Mouse (Mus musculus) urinary bladder, postnatal 25 days (tissue): ENCODE measurements at regions not wholly inside any gene's neighbourhood (a gene's known extent, or its start where the extent isn't known, plus 50 kb on each side); places are given as distances from the start of the nearest gene placed in this dataset.

Source experiments
- DNase-seq: peaks from one replicate; pipeline ENCODE4 v3.0.0; 2022; ENCODE audit warnings: low spot score

DNA sequence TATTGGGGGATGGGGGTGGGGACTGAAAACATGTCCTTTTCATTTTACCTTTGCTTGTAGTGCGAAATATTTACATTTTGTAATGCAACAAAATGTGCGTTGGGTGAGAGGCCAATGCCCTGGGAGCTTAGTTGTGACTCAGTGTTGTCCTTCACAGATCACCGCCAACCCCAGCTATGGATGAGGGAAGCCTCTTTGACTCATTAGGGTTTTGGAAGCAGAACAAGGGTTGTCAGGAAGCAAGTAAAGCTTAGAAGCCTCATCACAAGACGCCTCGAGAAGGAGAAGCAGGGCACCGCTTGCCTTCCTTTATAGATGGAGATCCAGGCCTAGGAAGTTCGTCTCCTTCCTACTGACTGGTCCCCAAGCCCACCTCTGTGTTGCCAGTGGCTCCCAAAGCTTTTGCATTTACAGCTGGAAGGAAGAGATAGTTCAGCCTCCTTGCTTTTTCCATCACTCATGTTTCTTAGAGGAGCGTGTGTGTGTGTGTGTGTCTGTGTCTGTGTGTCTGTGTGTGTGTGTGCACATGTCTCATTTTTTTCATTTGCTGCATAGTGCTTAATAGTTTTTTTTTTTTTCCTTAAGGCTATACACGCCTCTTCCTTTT is 1297.2 kb upstream of the A1bg start:
- no peak for DNase-seq

DNA sequence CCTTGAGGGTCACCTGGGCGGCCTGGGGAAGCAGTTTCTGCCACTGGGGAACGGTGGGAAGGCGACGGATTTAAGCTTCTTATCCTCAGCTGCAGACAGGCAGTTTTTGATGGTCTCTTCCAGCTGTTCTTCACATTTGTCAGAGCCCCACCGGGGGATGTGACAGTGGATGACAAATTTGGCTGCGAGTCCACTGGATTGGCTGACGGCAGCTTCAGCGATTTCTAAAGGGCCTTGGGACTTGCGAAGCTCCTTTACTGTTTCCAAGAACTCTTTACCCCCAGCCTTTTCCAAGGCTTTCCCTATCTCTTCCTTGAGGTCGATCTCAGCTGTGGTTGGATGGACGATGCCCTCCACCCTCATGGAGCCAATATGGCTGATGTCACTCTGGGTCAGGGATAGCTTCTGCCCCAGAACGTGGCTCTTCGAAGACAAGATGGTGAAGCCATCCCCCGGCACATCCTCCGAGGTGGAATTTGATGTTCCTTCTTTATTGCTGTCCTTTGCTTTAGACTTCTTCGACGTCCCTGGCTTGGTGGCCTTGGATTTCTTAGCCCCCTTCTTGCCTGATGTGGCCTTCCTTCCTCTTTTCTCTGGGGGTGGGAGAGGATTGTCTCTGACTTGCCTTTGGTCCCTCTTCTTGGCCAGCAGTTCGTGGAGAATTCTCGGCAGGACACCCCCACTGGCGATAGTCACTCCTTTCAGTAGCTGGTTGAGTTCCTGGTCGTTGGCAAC is 1295.7 kb upstream of the A1bg start:
- DNase-seq, result no peak

DNA sequence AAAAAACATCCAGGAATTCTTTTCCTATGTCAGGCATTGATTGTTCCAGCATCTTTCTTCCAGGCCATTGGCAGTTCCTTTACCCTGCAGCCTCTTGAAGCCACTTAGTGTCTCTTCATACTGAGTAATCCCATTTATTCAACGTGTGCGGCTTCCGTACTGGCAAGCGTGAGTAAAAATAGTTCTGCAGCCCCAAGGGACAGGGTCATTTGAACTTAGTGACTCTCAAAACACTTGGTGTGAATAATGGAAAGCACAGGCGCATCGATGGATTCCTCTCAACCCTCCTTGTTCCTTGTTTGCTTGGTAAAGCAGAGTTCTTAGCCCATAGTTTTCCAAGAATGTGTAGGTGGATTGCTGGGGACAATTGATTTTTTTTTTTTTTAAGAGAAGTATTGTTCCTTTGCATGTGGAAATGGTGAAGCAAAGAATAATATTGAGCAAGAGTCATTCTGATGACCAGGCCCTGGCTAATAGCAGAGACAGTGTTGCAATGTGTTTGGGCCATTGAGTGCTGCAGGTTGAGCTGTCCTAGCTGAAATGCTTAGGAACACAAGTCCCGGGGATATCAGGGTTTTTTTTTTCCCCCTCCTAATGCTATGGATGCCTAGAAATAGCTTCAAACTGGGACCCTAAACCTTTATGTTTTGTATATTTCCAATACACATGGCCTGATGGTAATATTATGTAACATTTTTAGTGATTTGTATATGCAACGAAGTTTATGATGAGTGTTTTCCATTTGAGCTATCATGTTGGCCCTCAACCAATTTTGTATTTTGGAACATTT is 1294.1 kb upstream of the A1bg start:
- DNase-seq, result no peak

DNA sequence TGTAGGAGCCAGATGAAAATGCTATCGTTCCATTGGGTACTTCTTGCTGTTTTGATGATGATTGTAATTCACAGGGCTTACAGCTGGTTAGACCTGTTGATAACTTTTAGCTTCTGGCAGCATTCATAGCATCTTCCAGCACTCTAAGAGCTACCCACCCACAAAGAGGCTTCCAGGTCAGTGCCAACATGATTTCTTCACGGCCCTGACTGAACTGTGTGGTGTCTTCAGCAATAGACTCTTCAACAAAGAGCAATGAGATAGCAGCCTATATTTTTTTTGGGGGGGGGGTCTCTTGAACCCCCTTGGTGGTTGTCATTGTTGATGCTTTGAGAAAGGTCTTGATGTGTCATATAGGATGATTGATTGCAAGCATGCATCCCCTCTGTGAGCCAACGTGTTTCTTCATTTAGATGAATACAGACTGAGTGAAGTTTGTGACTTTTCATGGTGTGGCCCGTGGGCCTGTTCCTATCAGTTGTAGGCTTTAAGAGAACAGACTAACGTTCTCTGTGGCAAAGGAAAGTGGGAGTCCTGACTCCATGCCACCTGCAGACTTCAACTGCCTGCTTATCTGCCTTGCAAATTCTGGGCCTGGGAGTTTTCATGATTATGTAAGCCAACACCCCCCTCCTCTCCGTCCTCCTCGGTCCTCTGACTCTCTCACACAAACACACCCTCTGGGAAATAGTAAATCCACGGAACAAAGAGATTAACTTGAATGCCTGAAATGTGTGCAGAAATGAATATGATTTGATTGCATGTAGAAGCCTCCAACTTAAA is 1293.0 kb upstream of the A1bg start:
- no peak for DNase-seq

DNA sequence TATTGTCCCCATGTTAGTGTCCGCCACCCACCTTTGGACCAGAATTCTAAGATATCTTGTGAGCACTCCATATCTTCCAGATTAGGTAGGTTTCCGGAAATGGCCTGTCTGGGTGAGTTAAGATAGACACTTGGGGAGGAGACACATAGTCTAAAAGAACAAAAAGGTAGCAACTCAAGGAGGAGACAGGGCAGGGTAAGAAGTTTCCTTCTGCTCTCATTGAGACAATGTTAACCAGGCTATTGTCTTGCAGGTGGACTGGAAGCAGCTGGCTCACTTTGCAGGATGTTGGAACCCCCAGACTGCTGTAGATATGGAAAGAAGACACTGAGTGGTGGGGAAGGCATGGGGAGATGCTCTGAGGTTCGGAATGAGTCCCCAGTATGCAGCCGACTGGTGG is 1291.5 kb upstream of the A1bg start:
- no peak for DNase-seq

DNA sequence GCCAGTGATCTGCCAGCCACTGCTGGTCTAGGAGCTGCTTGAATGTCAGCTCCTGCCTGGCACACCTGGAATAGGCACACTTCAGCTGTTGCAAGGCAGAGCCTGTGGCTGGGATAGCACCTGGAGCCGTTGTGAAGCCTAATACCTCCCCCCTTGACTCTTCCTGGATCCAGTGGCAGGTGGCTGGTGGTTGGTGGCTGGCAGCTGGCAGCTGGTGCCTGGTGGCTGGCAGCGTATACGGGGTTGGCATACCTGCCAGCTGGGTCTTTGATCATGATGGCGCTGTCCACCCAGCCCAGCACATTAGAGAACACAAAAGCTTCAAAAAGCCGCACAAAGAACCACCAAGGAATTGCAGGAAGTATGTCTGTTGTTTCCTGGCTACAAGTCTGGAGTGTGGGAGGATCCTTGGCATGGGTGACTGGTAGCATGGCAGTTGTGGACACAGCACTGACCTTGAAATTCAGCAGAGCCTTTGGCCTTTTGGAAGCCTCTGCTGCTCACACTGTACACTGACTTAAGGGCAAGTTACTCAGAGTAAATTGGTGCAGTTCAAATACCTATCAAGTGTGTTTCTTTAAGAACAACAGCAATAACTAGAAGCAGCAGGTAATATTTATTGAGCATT is 1289.6 kb upstream of the A1bg start:
- DNase-seq, result no peak

DNA sequence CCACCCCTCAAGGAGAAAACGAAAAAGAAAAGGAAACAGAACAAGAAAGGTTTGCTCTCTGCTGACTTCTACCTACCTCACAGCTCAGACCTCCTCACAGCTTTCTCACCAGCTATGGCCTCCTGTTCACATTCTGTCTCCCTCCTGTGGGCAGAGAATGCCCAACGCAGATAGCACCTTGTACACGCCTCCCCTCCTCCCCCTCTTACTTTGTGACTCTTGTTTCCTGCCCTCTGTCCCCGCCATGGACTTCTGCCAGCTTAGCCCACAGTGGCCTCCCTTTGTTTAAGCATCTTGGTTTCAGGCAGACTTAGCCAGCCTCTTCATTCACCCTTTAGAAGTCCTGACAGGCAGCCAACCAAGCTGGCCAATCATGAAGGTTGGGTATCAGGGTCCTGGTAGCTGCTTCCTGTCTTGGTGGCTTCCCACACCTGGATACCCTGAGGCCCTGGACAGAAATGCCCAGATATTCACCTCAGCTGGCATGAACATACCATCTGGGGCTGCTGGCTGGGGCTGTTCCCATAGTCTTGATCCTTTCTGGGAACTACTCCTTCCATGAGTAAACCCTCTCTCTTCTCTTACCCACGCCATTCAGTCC is 1287.2 kb upstream of the A1bg start:
- no peak for DNase-seq

DNA sequence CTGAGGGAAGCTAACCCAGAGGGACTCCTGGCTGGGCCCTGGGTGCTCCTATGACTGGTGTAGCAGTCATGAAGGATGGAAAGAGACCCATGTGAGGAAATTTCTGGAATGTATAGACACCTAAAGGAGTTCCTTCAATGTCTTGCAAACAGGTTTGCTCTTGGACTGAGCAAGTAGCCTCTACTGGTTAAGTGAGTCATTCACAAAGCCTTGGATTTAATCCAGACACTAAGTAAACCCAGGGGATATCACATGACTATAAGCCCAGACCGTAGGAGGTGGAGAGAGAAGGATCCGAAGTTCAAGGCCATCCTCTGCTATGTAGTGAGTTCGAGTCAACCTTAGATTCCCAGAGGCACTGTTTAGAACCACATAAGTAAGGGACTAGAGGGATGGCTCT is 1286.5 kb upstream of the A1bg start:
- no peak for DNase-seq

DNA sequence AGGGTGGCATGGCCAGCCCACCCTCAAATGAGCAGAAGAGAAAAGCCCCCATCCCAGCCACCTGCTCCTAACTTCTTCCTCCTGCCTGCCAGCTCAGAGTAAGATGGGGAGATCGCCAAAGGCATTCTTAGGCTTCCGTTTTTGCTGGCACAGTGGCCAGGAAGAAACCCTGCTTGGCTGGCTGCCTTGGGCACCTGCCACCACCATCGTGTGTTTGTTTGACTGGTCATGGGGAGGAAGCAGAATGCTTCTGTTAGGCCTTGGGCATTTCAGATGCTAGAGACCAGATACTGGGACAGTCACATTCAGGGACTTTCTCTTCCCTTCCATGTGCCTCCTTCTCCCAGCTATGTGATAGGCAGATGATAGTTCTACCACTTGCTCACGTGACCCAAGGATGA is 1283.7 kb upstream of the A1bg start:
- DNase-seq, result no peak

DNA sequence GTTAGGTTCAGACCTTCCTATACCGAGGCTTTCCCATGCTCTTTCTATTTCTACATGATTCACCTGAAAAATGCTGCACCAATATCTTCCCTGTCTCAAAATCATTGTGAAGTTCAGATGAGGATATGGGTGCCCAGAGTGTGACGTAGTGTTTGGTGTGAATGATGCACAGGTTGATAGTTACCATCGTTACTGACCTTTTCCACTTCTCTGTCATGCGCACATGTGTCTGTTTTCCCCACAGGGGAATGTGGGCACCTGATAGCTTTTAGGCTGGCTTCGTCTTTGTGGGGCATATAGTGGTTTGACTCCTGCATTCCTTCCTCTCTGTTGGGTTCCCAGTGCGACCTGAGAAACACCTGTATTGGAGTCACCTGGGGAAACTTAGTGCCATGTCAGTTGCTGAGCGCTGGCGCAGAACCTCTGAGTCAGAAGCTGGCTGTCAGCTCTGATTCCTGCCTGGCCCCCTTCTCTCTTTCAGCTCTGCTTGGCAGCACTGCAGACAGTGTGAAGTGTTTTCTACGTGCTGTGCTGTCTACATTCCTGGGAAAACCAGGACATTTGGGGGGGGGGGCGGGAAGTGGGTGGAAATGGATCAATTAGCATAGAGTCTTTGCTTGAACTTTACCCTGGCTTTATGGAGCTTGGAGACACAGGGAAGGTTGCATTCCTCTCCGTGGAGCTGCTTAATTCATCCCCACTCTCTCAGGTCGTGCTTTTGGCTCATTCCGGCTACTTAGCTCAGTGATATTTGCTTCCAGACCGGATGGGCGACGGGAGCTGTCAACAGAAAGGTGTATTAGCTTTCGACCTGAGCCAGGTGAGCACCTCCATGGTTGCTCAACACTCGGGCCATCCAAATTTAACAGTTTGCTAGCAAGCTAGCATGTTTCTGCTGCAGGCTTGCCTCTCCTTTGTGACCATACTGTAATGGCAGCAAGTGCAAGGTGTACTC is 1281.4 kb upstream of the A1bg start:
- no peak for DNase-seq

DNA sequence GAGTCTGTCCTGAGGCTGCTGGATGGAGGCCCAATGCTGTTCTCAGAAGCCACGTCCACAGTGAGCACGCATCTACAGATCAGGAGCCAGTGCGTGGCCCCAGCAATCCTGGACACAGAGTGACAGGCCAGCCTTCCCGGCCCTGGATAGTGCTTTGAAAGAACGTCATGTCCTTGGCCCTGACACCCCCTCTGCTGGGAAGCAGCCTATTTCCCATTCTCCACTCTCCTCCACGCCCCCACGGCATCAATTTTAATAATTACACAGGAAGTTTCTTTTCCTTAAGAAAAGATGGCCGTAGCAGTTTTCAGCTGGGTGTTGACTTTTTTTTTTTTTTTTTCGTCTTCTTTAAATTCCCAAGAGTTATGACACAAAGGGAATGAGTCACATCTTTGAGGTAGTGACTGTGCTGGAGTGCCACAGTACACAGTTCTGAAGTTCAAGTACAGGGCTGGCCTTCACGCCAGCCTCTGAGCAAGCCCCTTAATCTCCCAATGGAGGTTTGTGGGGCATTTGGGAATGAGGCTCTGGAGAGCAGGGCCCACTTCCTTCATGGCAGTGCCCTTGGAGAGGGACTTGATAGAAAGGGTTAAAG is 1280.1 kb upstream of the A1bg start:
- DNase-seq, result no peak

DNA sequence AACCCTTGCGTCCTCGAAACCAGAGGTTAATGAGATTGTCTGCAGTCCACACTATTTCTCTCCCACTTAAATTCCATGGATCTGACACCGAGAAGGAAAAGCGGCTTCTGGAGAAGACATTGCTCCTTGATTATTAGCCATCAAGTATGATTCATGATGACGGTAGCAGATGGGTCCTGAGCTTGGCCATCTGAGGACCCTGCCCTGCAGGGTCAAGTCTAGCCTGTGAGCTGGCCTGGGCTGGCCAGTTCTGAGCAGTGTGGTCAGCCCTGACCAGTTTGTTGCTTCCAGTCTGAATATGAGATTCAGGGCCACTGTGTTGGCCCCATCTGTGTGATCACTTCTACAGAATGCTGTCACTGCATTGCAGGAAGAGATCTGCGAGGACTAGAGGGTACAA is 1275.9 kb upstream of the A1bg start:
- no peak for DNase-seq

DNA sequence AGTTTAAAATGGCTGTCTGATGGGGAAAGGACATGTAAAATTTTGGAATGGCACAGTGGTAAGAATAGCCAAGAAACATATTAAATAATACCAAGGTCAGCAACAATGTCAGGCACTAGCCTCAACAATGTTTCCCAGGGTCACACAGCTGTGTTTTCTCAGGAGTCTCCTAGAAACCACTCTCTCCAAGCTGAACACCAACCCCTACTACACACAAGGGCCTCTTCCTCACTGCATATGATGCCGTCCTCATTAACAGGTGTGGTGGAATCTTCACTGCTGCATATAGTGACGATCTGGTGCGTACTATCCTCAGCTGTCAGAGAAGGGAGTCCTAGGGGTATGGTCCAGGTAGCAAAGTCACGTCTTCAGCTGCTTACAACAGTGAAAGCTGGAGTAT is 1275.4 kb upstream of the A1bg start:
- DNase-seq, result no peak

DNA sequence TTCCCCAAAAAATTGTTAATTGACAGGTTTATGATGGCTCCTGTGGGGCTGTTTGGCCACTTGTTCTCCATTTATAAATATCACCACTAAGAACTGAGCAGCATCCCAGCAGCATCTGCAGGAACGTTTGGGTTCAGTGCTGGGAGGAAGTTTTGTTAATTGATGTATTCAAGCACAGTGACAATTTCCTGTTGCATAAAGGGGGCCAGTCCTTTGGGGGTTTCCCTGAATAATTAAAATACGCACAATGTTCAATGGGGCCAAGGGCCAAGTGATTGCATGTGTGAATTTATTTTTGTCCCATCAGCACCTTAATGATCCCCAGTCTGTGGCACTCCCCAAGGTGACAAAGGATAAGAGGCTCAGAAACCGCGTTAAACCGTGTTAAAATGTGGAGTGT is 1272.6 kb upstream of the A1bg start:
- DNase-seq, result no peak

DNA sequence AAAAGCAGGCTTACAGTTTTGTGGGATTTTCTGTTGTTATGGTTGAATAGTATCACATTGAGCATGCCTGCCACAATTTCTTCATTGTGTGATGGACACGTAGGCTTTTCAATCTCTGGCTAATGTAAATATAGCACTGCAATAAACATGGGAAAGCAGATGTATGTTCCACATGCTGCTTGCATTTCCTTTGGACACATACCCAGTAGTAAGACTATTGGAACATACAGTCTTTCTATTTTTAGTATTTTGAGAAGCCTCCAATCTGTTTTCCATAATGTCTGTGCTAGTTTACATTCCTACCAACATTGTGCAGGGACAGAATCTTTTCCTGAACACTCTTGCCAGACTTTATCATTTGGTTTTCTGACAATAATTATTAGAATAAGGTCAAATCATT is 1269.9 kb upstream of the A1bg start:
- DNase-seq, result no peak

DNA sequence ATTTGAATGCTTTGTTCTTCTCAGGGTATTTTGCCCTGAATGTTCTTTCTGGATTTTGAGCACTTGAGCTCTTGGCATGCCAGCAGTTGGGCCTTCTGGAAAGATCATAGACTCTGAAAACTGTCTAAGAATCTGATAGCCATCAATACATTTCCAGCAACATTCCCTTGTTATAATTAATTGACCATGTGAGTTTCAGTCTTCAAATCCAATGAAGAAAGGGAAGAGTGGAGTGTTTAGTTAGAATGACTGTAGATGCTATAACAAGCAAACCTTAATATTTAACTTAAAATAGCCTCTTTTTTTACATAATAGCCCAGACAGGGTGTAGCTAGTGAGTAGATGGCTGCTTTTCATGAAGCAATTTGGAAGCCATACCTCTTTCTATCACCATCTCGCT is 1268.8 kb upstream of the A1bg start:
- no peak for DNase-seq

DNA sequence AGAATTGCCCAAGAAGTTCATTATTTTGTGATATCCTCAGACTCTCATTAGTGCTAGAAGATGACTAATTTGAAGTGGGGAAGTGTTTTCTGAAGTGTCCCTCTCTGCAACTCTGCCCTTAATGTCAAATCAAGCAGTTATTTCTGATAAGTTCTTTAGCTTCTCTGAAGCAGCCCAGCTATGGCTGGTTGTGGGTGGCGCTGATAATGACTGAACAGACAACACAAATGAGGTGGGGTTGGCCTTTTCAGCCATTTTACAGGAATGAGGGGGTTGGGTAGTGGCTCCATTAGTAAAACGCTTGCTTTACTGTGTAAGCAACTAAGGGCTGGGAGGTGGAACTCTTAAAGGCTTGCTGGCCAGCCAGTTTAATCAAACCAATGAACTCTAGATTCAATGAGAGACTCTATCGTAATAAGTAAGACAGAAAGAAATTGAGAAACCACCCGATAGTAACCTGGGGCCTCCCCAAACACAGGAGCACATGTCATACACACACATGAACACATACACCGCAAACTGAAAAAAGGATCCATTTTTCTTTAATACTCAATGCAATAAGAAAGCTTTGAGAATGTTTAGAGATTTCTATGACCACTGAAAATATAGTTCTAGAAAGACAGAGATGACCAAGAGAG is 1268.3 kb upstream of the A1bg start:
- DNase-seq, result no peak

DNA sequence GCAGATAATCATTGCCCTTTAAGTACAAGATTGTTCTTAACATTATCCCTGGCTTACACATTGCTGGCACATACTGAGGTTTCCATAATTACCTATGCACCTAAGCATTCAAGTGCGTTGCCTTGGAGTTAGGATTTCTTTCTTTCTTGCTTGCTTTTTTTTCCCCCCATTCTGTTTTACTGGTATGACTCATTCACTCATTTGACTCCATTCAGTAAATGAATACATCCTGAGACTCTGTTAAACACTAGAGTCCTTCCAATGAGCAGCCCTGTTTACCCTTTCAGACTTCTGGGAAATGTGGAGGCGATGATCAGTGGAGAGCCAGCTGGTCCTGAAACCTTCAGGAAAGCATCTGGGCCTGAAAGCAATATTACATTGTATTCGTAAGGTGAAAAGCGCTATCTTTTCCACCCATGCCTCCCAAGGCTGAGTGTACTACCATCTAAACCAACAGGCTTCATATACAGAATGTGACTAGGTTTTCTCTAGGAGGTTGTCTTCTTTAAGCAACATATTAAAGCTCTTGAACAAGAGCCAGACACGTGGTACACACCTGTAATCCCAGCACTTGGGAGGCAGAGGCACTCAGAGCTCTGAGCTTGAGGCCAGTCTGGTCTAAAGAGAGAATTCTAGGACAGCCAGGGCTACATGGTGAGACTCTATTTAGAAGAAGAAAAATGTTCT is 1267.6 kb upstream of the A1bg start:
- DNase-seq, result no peak

DNA sequence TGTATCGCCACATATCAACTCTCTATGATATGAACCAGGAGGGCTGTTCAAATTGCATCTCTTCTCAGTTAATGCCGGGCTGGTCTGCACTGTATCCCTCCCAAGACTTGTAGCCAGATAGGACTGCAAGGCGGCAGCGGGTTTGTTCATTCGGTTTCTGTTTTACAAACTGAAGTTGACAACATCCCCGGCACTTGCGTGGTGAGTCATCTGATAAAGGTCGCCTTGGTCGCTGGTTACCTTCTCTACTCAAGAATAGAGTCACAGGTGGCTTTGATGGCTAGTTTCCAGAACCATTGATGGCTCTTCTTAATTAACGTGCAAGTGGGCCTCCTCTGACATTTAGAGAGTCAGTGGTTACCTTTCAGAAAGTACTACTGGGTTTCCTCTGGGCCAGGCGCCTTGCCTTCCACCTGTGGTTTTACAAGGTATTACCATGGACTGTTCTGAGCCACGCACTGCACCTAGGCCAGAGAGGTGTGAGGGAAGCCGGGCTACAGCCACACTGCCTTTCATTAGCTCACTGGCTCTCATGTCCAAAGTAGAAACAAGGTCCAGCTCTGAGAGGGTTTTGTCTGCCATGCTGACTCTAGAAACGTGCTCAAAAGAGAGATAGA is 1266.9 kb upstream of the A1bg start:
- DNase-seq, result no peak
